Mouse (Mus musculus) adrenal gland, adult 8-10 months (tissue): ENCODE measurements around the gene Zfp804b. TPM values are rescaled to one million over a fixed set of nuclear protein-coding genes. Genes with fewer than 3 reads are reported as not detected.
"Not testable (repeated sequence)": the region's sequence is repeated elsewhere in the genome, so short reads cannot be mapped to it uniquely, and the experiment has no call there.

Experiments
- DNase-seq: peaks from one replicate; pipeline ENCODE4 v3.0.0; 2022
- total RNA-seq, 4 experiments: library from RNA; stranded (reverse); gene quantifications; 2 replicates each; pipeline ENCODE4 v1.2.4; 2022

The Zfp804b gene
- under 1 TPM in 2 of 4 experiments, not detected in 2; 0.09 to 0.11 TPM for total RNA-seq

DNA sequence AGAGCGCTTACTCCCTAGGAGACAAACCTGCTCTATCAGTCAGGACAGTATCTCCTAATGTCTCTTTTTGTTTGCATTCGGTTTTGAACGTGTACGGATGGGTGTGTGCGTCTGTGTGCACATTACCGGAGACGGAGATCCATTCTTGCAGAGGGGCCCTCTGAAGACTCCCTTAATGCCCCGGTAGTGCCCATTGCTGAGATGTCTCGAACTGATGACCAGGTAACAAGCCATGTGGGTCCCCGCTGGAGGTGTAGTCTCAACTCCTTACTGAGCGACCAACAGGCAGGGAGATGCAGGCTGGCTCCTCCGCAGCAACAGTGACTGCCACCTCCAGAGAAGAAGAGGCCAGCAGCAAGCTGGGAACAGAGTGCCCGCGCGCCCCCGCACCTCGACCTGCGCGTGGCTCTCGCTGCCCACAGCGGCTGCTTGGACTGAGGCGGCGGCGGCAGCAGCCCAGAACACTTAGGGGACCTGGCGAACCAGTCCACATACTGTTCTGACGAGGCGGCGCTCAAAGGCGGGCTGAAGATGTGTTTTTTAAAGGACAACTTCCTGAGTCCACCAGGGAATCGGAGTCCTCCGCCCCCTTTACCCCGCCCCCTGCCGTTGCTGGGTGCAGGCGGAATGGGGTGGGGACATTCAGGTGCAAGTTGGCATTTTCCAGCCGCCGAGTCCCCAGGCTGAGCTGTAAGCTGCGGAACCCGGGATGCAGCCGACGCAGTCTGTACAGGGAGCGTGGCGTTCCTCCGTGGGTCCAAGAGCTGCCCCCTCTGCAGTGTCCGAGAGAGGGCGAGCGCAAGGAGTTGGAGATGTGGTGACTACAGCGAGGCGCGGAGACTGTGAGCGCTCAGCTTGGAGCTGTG, at the start of gene Zfp804b:
TSS of gene Zfp804b (minus strand) at position 612 of the 866 bp plus-strand sequence.
- DNase-seq = no peak

GRCm38 (mm10) chr5:7364616-7365015, 20.1 kb upstream of the Zfp804b start:
- not testable (repeated sequence) for DNase-seq

DNA sequence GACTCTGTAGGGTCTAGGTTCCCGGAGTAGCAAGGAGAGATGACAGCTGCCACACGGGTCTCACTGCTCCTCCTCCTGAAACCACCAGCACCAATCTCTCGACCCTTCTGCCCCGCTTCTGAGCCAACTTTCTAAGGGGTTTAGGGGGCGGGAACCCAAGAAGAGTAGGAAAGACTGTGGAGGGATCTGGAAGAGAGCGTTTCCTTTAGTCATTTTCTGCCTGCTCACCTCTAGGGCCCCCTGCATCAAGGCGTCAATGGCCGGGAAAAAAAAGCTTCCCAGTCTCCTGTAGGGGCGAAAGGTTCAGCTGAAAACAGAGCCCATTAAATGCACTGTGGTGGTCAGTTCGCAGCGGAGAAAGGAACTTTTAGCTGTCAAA, 444 bp upstream of the Zfp804b start:
- DNase-seq = no peak

GRCm38 (mm10) chr5:7325594-7325993, 19.0 kb downstream of the Zfp804b start:
- DNase-seq = no peak

DNA sequence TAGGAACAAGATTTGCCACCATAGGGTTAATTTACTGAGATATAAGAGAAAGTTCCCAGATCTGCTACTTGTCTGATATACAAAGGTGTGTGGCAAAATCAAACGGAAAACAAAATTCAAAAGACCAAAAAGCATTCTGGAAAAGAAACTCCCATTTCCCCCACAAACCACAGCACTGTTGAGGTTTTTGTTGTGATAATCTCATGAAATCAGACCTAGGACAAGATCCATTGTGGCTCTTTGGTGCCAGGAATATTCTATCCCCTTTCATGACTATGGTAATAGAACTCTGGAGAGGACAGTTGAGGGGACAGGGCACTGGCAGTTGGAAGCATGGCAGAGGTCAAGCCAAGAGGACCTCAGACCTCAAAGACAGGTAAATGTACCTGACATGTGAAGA, 40.7 kb downstream of the Zfp804b start, which contains the start of gene Tex47:
TSS of gene Tex47 (plus strand) at position 301 of the 400 bp plus-strand sequence.
- DNase-seq = no peak

GRCm38 (mm10) chr5:7302969-7303368, 41.6 kb downstream of the Zfp804b start:
- no peak for DNase-seq

GRCm38 (mm10) chr5:7284336-7284735, 60.2 kb downstream of the Zfp804b start:
- DNase-seq = no peak

DNA sequence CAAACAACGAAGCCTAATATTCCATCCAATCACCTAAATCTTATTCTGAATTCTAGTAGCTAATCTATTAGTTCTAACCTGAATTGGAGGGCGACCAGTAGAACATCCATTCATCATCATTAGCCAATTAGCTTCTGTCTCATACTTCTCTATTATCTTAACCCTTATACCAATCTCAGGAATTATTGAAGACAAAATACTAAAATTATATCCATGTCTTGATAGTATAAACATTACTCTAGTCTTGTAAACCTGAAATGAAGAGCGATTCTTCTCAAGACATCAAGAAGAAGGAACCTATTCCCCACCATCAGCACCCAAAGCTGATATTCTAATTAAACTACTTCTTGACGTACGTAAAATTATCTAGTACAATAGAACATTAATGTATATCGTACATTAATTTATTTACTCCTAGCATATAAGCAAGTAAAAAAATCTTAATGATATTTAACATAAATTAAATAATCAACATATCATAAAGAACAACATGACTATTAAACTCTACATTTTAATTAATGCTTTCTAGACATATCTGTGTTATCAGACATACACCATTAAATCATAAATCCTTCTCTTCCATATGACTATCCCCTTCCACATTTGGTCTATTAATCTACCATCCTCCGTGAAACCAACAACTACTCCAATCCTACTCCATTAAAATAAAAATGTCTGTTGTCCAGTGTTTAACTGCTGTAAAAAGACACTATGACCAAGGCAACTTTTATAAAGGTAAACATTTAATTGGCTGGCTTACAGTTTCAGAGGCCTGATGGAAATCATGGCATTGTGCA, 67.7 kb downstream of the Zfp804b start:
- DNase-seq = no peak

DNA sequence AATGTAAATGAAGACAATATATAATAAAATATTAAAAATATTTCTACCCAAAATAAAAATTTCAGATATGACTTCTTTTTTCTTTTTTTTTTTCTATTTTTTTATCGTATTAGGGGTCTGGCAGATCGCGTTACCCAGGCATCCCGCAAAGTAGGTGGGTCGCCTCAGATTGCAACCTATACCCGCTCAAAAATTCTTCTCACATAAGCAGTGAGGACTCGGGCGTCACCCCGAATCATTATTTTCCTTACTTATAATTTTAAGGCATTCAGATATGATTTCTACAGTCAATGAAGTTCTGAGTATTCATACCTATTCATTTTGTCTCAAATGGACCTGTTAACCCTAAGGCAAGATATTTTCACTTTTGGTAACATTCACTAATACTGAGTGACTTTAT, 167.0 kb downstream of the Zfp804b start:
- no peak for DNase-seq

DNA sequence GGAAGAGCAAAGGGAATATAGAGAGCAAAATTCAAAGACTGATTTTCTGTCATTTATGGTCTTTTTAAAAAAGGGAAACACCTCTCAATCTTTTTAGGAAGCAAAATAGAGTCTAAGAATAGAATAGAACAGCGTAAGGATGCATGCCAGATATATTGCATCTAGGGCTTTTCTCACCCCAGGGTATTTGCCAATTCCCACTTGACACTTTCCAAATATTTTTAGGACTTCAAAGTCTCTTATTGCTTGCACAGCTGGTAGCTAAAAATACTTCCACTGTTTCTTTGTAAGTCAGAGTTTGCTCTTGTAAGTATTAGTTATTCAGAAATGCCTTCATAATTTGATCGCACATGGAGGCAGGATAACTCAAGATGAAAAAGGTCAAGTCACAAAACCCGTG, 204.9 kb downstream of the Zfp804b start:
- DNase-seq = no peak

DNA sequence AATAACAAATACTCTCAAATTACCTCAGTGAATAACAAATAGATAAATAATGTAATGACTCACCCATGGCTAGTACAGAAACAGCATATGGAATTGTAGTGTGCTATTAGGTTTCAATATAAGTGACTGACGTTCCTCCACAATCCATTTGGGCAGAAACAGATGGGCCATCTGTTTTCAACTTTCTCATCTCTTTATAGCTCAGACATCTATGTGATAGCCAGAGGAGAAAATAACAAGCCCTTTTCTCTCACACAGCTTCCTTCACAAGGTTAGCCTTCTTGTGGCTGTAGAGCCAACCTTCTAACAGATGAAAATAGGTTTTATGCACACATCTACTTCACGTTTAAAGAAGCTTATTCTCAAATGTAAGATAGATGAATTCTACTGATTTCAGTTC, 242.2 kb downstream of the Zfp804b start:
- no peak for DNase-seq

DNA sequence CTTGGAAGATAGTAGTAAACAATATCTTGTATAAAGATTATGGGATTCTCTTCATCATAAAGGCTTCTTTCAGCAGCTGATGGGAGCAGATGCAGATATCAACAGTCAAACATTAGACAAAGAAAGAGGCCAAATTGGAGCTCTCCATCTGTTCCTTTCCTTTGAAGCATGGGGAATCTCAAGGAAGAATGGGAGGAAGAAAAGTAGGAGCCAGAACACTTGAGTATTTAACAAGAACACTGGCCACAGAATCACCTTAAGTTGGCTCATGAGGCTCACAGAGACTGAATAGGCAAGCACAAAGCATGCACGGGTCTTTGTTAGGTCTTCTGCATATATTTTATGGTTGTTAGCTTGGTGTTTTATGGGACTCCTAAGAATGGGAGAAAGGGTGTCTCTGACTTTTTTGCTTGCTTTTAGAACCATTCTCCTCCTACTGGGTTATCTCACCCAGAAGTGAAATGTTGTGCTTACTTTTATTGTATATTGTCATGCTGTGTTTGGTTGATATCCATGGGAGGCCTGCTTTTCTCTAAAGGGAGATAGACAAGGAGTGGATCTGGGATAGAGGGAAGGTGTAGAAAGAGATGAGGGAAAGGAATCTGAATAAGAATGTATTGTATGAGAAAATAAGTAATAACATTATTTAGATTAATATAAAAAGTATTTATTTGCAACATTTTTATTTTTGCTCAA, 270.5 kb downstream of the Zfp804b start:
- no peak for DNase-seq

DNA sequence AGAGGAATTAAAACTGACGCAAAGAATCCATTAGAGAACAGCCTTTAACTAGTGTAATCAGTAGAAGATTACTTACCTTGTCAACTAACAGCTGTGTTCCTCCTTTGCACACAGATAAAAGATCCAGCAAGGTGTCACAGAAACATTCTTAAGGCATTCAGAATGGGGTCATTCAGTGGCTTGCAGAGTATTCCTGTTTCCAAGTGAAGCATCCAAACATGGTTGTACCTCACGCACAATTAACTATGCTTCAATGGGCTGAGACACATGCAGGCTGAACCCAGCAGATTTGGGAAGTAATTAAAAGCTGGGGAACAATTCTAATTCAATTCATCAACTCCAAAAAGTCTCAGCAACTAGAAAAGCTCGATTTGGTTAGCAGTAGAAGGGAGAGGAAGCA, 337.1 kb downstream of the Zfp804b start:
- no peak for DNase-seq

GRCm38 (mm10) chr5:6983993-6984392, 360.6 kb downstream of the Zfp804b start:
- no peak for DNase-seq

DNA sequence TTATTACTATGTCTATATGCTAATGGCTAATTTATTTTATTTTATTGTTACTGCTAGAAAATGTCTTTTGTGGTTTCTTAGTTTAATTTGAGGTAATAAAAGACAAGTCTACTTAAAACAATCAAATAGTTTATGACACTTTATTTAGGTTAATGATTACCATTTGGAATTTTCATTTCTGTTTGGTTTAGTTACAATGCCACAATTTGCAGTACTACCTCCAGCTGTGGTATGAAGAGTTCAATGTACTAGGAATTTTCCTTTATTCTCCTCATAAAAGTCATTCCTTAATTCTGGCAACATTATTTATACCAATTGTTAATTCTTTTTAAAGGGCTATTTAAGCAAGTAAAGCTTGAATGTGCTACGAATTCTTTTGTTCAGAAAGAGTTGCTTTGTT, 409.7 kb downstream of the Zfp804b start:
- no peak for DNase-seq

GRCm38 (mm10) chr5:6911290-6911689, 433.3 kb downstream of the Zfp804b start:
- DNase-seq = no peak

DNA sequence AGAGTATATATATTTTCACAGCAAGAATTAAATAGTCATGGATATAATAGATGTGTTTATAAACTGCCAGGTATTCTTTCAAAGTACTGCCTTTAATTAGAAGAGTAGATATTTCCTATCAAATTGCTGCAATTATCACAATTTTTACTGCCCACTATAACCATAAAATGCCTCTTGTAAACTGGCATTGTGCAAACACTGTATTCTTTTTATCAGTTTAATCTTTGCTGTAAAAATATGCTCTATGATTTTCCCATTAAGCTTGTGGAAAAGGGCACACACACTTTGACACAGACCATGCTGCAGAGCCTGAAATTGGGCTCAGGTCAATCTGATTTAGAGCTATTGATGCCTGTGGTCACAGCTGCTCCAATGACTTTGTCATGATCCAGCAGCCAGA, 463.2 kb downstream of the Zfp804b start:
- no peak for DNase-seq

GRCm38 (mm10) chr5:6871566-6871965, 473.0 kb downstream of the Zfp804b start:
- DNase-seq = no peak

DNA sequence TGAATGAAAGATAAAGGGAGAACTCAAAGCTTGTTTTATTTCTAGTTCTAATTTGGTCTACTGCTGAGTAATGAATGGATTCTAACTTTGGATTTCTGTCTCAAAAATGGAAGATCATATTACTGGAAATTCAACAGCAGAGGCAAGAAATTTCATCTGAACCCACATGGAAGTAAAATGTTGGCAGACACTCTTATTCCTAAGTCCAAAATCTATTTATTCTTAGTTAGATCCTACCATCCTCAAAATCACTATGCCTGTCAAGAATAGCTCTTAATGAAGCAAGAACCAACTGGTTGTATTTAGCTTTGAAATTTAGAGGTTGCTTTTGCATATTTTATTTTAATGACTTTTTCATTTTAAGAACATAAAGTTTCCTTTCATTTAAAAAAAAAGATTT, 473.6 kb downstream of the Zfp804b start:
- DNase-seq = no peak

- DNase-seq = no peak
Observed at GRCm38 (mm10) chr5:6795396-6795795, 549.2 kb downstream of the Zfp804b start.

DNA sequence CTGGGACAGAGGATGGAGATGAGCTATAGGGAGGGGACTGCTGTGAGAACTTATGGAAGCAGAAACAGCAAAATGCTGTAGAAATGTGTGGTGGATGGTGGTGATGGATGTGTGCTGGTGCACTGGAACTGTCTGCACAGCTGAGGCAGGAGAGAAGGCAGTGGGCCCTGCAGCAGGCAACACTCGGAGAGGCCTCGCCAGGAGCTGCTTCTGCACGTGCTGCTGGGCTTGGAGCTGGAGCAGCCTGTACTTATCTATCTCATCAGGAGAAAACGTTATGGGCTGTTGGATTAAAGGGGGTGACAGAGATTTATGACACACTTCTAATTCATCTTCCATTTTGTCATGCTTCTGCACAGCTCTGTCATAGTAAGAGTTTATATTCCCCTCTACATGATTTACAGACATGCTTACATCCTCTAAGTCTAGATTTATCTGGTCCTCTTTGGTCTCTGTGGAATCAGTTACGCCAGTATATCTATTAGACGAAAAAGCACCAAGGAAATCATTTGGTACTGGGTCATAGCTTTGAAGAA, 575.1 kb downstream of the Zfp804b start:
- no peak for DNase-seq
